ENCODE assay signal across 15 mouse cellular contexts in genomic region chr7:76524291-76524690, GRCm38 (mm10).
DNase-seq lines count a peak whose midpoint lies in the region; ATAC-seq and TF ChIP-seq lines count a peak whose summit lies in the region.
"Had no signal": no experiment of that assay in that cellular context is flagged by ENCODE, and none has a peak within 500 bp of the region (broad histone marks: within the 10 kb centered on the region; RNA-seq: fewer than 3 reads in every experiment).

No protein-coding gene starts in this region.

- H3K27me3 ChIP-seq in lung, embryonic 14.5 days (ENCODE audit: insufficient read depth, low read length) = no peaks in the 10 kb centered on the region
- H3K27me3 ChIP-seq: limb, embryonic 13.5 days had no signal

- H3K9me3 ChIP-seq in lung, embryonic 14.5 days (ENCODE audit: low read depth, low read length) = no peaks in the 10 kb centered on the region
- H3K9me3 ChIP-seq: limb, embryonic 13.5 days had no signal

- no peak overlapping the region for H3K27ac ChIP-seq in lung, embryonic 14.5 days (ENCODE audit: low read depth)
- H3K27ac ChIP-seq: limb, embryonic 13.5 days; stomach, postnatal 0 days had no signal

- H3K36me3 ChIP-seq in lung, embryonic 14.5 days (ENCODE audit: insufficient read depth) = no peaks in the 10 kb centered on the region
- H3K36me3 ChIP-seq: limb, embryonic 13.5 days had no signal

- intact Hi-C loops in heart, postnatal 36 days (cut with DNase I) = no loop called here

- H3K9ac ChIP-seq in lung, embryonic 14.5 days = no peak overlapping the region
- H3K9ac ChIP-seq: limb, embryonic 13.5 days had no signal

- no peaks in the 10 kb centered on the region for H3K4me1 ChIP-seq in lung, embryonic 14.5 days (ENCODE audit: insufficient read depth)
- H3K4me1 ChIP-seq: limb, embryonic 13.5 days had no signal

- no peak for TF ChIP-seq CTCF in lung, embryonic 14.5 days (IDR thresholded peaks at IDR 0.05; ENCODE audit: low read depth)

- peak; percentile 14 for DNase-seq in heart, postnatal 4 days
- no peak for DNase-seq in heart, postnatal 36 days
- peak; percentile 79 for DNase-seq in lung, embryonic 14.5 days
- DNase-seq in lung, postnatal 10 days = no peak
- peak; percentile 15 for DNase-seq in ZHBTc4 (ENCODE audit: low read depth, low spot score)
- DNase-seq in forelimb bud, embryonic 11.5 days (ENCODE audit: low read depth, low spot score) = peak; percentile 53
- DNase-seq in urinary bladder, postnatal 4 days (ENCODE audit: low spot score in 2 of 2) = no peak
- no peak for DNase-seq in gastrocnemius, postnatal 4 days (ENCODE audit: low spot score in 2 of 2)
- DNase-seq: gastrocnemius, postnatal 25 days; kidney, postnatal 25 days; lung, postnatal 36 days; right cerebral cortex, adult 18-20 months had no signal

- no peak overlapping the region for H3K4me3 ChIP-seq in lung, embryonic 14.5 days (ENCODE audit: low read depth, low read length)
- H3K4me3 ChIP-seq: limb, embryonic 13.5 days had no signal

- WGBS in lung, embryonic 14.5 days = 26% methylated on average over 3 of the region's 3 CpGs

- no peak overlapping the region for H3K4me2 ChIP-seq in lung, embryonic 14.5 days
- H3K4me2 ChIP-seq: limb, embryonic 13.5 days had no signal

- no peak for ATAC-seq in lung, embryonic 14.5 days (ENCODE audit: insufficient read depth)
- ATAC-seq: activated CD4-positive, CD25-positive, alpha-beta regulatory T cell, adult 4 months had no signal

Comparison
In these comparisons a context has a peak if more than half of its experiments do, and no peak if none do; other contexts are left out.
1. DNase-seq: peak in heart, postnatal 4 days (single experiment), lung, embryonic 14.5 days (single experiment), ZHBTc4 (single experiment) and forelimb bud, embryonic 11.5 days (single experiment); none in heart, postnatal 36 days (0 of 2), lung, postnatal 10 days (single experiment), urinary bladder, postnatal 4 days (0 of 2) and gastrocnemius, postnatal 4 days (0 of 2).